Mouse (Mus musculus) cerebellum, postnatal 10 days (tissue): Measurements from ENCODE around the gene Gm10717.
A peak's percentile ranks its signal among the peaks of the same experiment; 100 is the strongest.
"Not testable (repeated sequence)": the region's sequence is repeated elsewhere in the genome, so short reads cannot be mapped to it uniquely, and the experiment has no call there.

Experiments
- DNase-seq, 2 experiments: peaks; one replicate each; pipeline ENCODE4 v3.0.0; 2021; ENCODE audit warnings: mixed read lengths in 2 of 2

Gm10717 gene

GRCm38 (mm10) chr9:3025653-3026052, 436 bp downstream of the Gm10717 start:
- peak; percentile 29 to 68 for DNase-seq

- not testable (repeated sequence) for DNase-seq
Measured at GRCm38 (mm10) chr9:3026136-3026535, 919 bp downstream of the Gm10717 start.

DNA sequence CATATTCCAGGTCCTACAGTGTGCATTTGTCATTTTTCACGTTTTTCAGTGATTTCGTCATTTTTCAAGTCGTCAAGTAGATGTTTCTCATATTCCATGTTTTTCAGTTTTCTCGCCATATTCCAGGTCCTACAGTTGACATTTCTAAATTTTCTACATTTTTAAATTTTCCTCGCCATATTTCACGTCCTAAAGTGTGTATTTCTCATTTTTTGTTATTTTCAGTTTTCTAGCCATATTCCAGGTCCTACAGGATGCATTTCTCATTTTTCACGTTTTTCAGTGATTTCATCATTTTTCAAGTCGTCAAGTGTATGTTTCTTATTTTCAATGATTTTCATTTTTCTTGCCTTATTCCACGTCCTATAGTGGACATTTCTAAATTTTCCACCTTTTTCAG, 1.5 kb downstream of the Gm10717 start:
- not testable (repeated sequence) for DNase-seq

DNA sequence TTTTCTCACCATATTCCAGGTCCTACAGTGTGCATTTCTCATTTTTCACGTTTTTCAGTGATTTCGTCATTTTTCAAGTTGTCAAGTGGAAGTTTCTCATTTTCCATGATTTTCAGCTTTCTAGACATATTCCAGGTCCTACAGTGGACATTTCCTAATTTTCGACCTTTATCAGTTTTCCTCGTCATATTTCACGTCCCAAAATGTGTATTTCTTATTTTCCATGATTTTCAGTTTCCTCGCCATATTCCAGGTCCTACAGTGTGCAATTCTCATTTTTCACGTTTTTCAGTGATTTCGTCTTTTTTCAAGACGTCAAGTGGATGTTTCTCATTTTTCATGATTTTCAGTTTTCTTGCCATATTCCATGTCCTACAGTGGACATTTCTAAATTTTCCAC, 2.0 kb downstream of the Gm10717 start:
- DNase-seq = not testable (repeated sequence)

DNA sequence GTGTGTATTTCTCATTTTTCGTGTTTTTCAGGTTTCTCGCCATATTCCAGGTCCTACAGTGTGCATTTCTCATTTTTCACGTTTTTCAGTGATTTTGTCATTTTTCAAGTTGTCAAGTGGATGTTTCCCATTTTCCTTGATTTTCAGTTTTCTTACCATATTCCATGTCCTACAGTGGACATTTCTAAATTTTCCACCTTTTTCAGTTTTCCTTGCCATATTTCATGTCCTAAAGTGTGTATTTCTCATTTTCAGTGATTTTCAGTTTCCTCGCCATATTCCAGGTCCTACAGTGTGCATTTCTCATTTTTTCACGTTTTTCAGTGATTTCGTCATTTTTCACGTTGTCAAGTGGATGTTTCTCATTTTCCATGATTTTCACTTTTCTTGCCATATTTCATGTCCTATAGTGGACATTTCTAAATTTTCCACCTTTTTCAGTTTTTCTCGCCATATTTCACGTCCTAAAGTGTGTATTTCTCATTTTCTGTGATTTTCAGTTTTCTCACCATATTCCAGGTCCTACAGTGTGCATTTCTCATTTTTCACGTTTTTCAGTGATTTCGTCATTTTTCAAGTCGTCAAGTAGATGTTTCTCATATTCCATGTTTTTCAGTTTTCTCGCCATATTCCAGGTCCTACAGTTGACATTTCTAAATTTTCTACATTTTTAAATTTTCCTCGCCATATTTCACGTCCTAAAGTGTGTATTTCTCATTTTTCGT, 4.2 kb downstream of the Gm10717 start:
- peak; percentile 1 to 8 for DNase-seq

- DNase-seq = peak in 1 of 2 experiments; percentile 2
Measured at GRCm38 (mm10) chr9:3030677-3031318, 5.6 kb downstream of the Gm10717 start.

GRCm38 (mm10) chr9:3034299-3034698, 9.1 kb downstream of the Gm10717 start, which contains the start of gene Gm17535:
Gene Gm17535, plus strand, starts transcription at chr9:3034599.
- not testable (repeated sequence) for DNase-seq

DNA sequence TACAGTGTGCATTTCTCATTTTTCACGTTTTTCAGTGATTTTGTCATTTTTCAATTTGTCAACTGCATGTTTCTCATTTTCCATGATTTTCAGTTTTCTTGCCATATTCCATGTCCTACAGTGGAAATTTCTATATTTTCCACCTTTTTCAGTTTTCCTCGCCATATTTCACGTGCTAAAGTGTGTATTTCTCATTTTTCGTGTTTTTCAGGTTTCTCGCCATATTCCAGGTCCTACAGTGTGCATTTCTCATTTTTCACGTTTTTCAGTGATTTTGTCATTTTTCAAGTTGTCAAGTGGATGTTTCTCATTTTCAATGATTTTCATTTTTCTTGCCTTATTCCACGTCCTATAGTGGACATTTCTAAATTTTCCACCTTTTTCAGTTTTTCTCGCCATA, 11.4 kb downstream of the Gm10717 start, which contains the start of gene Gm10715:
Gene Gm10715 (plus strand): TSS at position 301 of the 400 bp plus-strand sequence.
- DNase-seq = not testable (repeated sequence)

GRCm38 (mm10) chr9:3038161-3038560, 12.9 kb downstream of the Gm10717 start:
- not testable (repeated sequence) for DNase-seq
